Mouse (Mus musculus): ENCODE data around the gene Golt1a. TPM values are rescaled to one million over a fixed set of nuclear protein-coding genes. Genes with fewer than 3 reads are reported as not detected.
A peak's percentile ranks its signal among the peaks of the same experiment; 100 is the strongest.
"Not testable (repeated sequence)": the region's sequence is repeated elsewhere in the genome, so short reads cannot be mapped to it uniquely, and the experiment has no call there.

Golt1a gene
- polyA plus RNA-seq, 1 experiment from 2014 or later = 10.2 TPM

- no peaks in the 10 kb centered on the region for H3K36me3 ChIP-seq (ENCODE audit: control insufficient read depth, insufficient read depth)
- H3K27ac ChIP-seq (ENCODE audit: low read length) = no peak overlapping the region
- no peaks in the 10 kb centered on the region for H3K9me3 ChIP-seq (replicated peaks; ENCODE audit: control insufficient read depth, low read length)
- WGBS (ENCODE audit: insufficient replicate concordance) = 10% methylated on average over 34 of the region's 34 CpGs
- peak overlapping the region; percentile 42 for H3K4me2 ChIP-seq (ENCODE audit: low read depth, low read length)
- H3K4me1 ChIP-seq (ENCODE audit: control insufficient read depth, low read depth, low read length) = no peaks in the 10 kb centered on the region
- peaks cover 23% of the 10 kb centered on the region for H3K27me3 ChIP-seq (ENCODE audit: control insufficient read depth, insufficient read depth, low read depth, low read length)
- no peak overlapping the region for H3K9ac ChIP-seq (ENCODE audit: low read depth, low read length)
- peak overlapping the region; percentile 25; the same call in 1 of the 2 replicates for H3K4me3 ChIP-seq (ENCODE audit: low read depth, low read length)
- ATAC-seq (ENCODE audit: low read depth) = peak; percentile 19; the same call in 1 of the 2 replicates
Measured at GRCm38 (mm10) chr1:133328896-133329637, 19.5 kb downstream of the Golt1a start.

- no peaks in the 10 kb centered on the region for H3K4me1 ChIP-seq (ENCODE audit: control insufficient read depth, low read depth, low read length)
- no peak overlapping the region for H3K27ac ChIP-seq (ENCODE audit: low read length)
Measured at GRCm38 (mm10) chr1:133329638-133329964, 20.0 kb downstream of the Golt1a start.

GRCm38 (mm10) chr1:133331142-133331541 lies 21.5 kb downstream of the Golt1a start:
- Histone ChIP-seq H3K4me3 (ENCODE audit: low read depth, low read length) (no peak overlapping the region), H3K9ac (ENCODE audit: low read depth, low read length) (no peak overlapping the region), H3K4me1 (ENCODE audit: control insufficient read depth, low read depth, low read length) (no peaks in the 10 kb centered on the region), H3K27ac (ENCODE audit: low read length) (no peak overlapping the region), H3K36me3 (ENCODE audit: control insufficient read depth, insufficient read depth) (no peaks in the 10 kb centered on the region), H3K27me3 (ENCODE audit: control insufficient read depth, insufficient read depth, low read depth, low read length) (peaks cover 23% of the 10 kb centered on the region), H3K4me2 (ENCODE audit: low read depth, low read length) (no peak overlapping the region), H3K9me3 (replicated peaks; ENCODE audit: control insufficient read depth, low read length) (no peaks in the 10 kb centered on the region)
- no peak for ATAC-seq (ENCODE audit: low read depth)
- 45% methylated on average over 3 of the region's 3 CpGs for WGBS (ENCODE audit: insufficient replicate concordance)

More at GRCm38 (mm10) chr1:133329638-133329964, 20.0 kb downstream of the Golt1a start:
- WGBS (ENCODE audit: insufficient replicate concordance) = 18% methylated on average over 7 of the region's 7 CpGs
- Histone ChIP-seq H3K4me2 (ENCODE audit: low read depth, low read length) (peak overlapping the region; percentile 42), H3K9me3 (replicated peaks; ENCODE audit: control insufficient read depth, low read length) (no peaks in the 10 kb centered on the region), H3K4me3 (ENCODE audit: low read depth, low read length) (peak overlapping the region; percentile 25; the same call in 1 of the 2 replicates), H3K36me3 (ENCODE audit: control insufficient read depth, insufficient read depth) (no peaks in the 10 kb centered on the region), H3K27me3 (ENCODE audit: control insufficient read depth, insufficient read depth, low read depth, low read length) (peaks cover 23% of the 10 kb centered on the region), H3K9ac (ENCODE audit: low read depth, low read length) (no peak overlapping the region)
- no peak for ATAC-seq (ENCODE audit: low read depth)

- 67% methylated on average over 11 of the region's 11 CpGs for WGBS (ENCODE audit: insufficient replicate concordance)
- Histone ChIP-seq H3K36me3 (ENCODE audit: control insufficient read depth, insufficient read depth) (no peaks in the 10 kb centered on the region), H3K9ac (ENCODE audit: low read depth, low read length) (no peak overlapping the region), H3K27ac (ENCODE audit: low read length) (no peak overlapping the region), H3K4me3 (ENCODE audit: low read depth, low read length) (no peak overlapping the region), H3K9me3 (replicated peaks; ENCODE audit: control insufficient read depth, low read length) (no peaks in the 10 kb centered on the region), H3K4me2 (ENCODE audit: low read depth, low read length) (no peak overlapping the region), H3K4me1 (ENCODE audit: control insufficient read depth, low read depth, low read length) (no peaks in the 10 kb centered on the region), H3K27me3 (ENCODE audit: control insufficient read depth, insufficient read depth, low read depth, low read length) (peaks cover 23% of the 10 kb centered on the region)
- ATAC-seq (ENCODE audit: low read depth) = no peak
Measured at GRCm38 (mm10) chr1:133332656-133333430, 23.2 kb downstream of the Golt1a start.

GRCm38 (mm10) chr1:133333937-133334336 lies 24.3 kb downstream of the Golt1a start:
- no peak overlapping the region for H3K9ac ChIP-seq (ENCODE audit: low read depth, low read length)
- no peaks in the 10 kb centered on the region for H3K9me3 ChIP-seq (replicated peaks; ENCODE audit: control insufficient read depth, low read length)
- no peaks in the 10 kb centered on the region for H3K4me1 ChIP-seq (ENCODE audit: control insufficient read depth, low read depth, low read length)
- ATAC-seq (ENCODE audit: low read depth) = no peak
- H3K27me3 ChIP-seq (ENCODE audit: control insufficient read depth, insufficient read depth, low read depth, low read length) = peaks cover 15% of the 10 kb centered on the region
- H3K27ac ChIP-seq (ENCODE audit: low read length) = no peak overlapping the region
- H3K4me3 ChIP-seq (ENCODE audit: low read depth, low read length) = no peak overlapping the region
- H3K36me3 ChIP-seq (ENCODE audit: control insufficient read depth, insufficient read depth) = no peaks in the 10 kb centered on the region
- H3K4me2 ChIP-seq (ENCODE audit: low read depth, low read length) = no peak overlapping the region
- WGBS (ENCODE audit: insufficient replicate concordance) = 56% methylated on average over 6 of the region's 6 CpGs

- H3K9ac ChIP-seq (ENCODE audit: low read depth, low read length); H3K4me1 ChIP-seq (ENCODE audit: control insufficient read depth, low read depth, low read length); H3K27me3 ChIP-seq (ENCODE audit: control insufficient read depth, insufficient read depth, low read depth, low read length); H3K9me3 ChIP-seq (replicated peaks; ENCODE audit: control insufficient read depth, low read length); ATAC-seq (ENCODE audit: low read depth); H3K27ac ChIP-seq (ENCODE audit: low read length); H3K36me3 ChIP-seq (ENCODE audit: control insufficient read depth, insufficient read depth); H3K4me3 ChIP-seq (ENCODE audit: low read depth, low read length); H3K4me2 ChIP-seq (ENCODE audit: low read depth, low read length): not testable (repeated sequence)
- WGBS (ENCODE audit: insufficient replicate concordance) = 21% methylated on average over 1 of the region's 1 CpGs
Measured at GRCm38 (mm10) chr1:133340403-133340802, 30.8 kb downstream of the Golt1a start.

- ATAC-seq (ENCODE audit: low read depth) = no peak
- H3K4me2 ChIP-seq (ENCODE audit: low read depth, low read length) = no peak overlapping the region
- no peaks in the 10 kb centered on the region for H3K36me3 ChIP-seq (ENCODE audit: control insufficient read depth, insufficient read depth)
- 80% methylated on average over 2 of the region's 2 CpGs for WGBS (ENCODE audit: insufficient replicate concordance)
- H3K4me3 ChIP-seq (ENCODE audit: low read depth, low read length) = no peak overlapping the region
- no peaks in the 10 kb centered on the region for H3K9me3 ChIP-seq (replicated peaks; ENCODE audit: control insufficient read depth, low read length)
- H3K9ac ChIP-seq (ENCODE audit: low read depth, low read length) = no peak overlapping the region
- H3K4me1 ChIP-seq (ENCODE audit: control insufficient read depth, low read depth, low read length) = no peaks in the 10 kb centered on the region; the same call in 1 of the 2 replicates
- no peak overlapping the region for H3K27ac ChIP-seq (ENCODE audit: low read length)
- no peaks in the 10 kb centered on the region for H3K27me3 ChIP-seq (ENCODE audit: control insufficient read depth, insufficient read depth, low read depth, low read length)
Measured at GRCm38 (mm10) chr1:133344357-133344756, 34.8 kb downstream of the Golt1a start.

GRCm38 (mm10) chr1:133346531-133346930 lies 36.9 kb downstream of the Golt1a start:
- WGBS (ENCODE audit: insufficient replicate concordance) = 66% methylated on average over 9 of the region's 9 CpGs
- H3K9ac ChIP-seq (ENCODE audit: low read depth, low read length) = no peak overlapping the region
- H3K4me1 ChIP-seq (ENCODE audit: control insufficient read depth, low read depth, low read length) = no peaks in the 10 kb centered on the region; the same call in 1 of the 2 replicates
- no peaks in the 10 kb centered on the region for H3K9me3 ChIP-seq (replicated peaks; ENCODE audit: control insufficient read depth, low read length)
- H3K36me3 ChIP-seq (ENCODE audit: control insufficient read depth, insufficient read depth) = no peaks in the 10 kb centered on the region
- no peak overlapping the region for H3K4me3 ChIP-seq (ENCODE audit: low read depth, low read length)
- no peak for ATAC-seq (ENCODE audit: low read depth)
- no peak overlapping the region for H3K4me2 ChIP-seq (ENCODE audit: low read depth, low read length)
- H3K27ac ChIP-seq (ENCODE audit: low read length) = no peak overlapping the region
- peaks cover 3% of the 10 kb centered on the region; the same call in 1 of the 2 replicates for H3K27me3 ChIP-seq (ENCODE audit: control insufficient read depth, insufficient read depth, low read depth, low read length)

GRCm38 (mm10) chr1:133347226-133347625 lies 37.6 kb downstream of the Golt1a start:
- no peaks in the 10 kb centered on the region for H3K9me3 ChIP-seq (replicated peaks; ENCODE audit: control insufficient read depth, low read length)
- H3K9ac ChIP-seq (ENCODE audit: low read depth, low read length) = no peak overlapping the region
- H3K4me2 ChIP-seq (ENCODE audit: low read depth, low read length) = no peak overlapping the region
- H3K27me3 ChIP-seq (ENCODE audit: control insufficient read depth, insufficient read depth, low read depth, low read length) = peaks cover 3% of the 10 kb centered on the region; the same call in 1 of the 2 replicates
- no peak overlapping the region for H3K4me3 ChIP-seq (ENCODE audit: low read depth, low read length)
- H3K27ac ChIP-seq (ENCODE audit: low read length) = no peak overlapping the region
- H3K4me1 ChIP-seq (ENCODE audit: control insufficient read depth, low read depth, low read length) = no peaks in the 10 kb centered on the region; the same call in 1 of the 2 replicates
- ATAC-seq (ENCODE audit: low read depth) = no peak
- 56% methylated on average over 3 of the region's 3 CpGs for WGBS (ENCODE audit: insufficient replicate concordance)
- no peaks in the 10 kb centered on the region for H3K36me3 ChIP-seq (ENCODE audit: control insufficient read depth, insufficient read depth)
